Mouse (Mus musculus) B cell, adult 62 days (primary cell): ENCODE results near the gene Ptger2. TPM values are rescaled to one million over a fixed set of nuclear protein-coding genes. Genes with fewer than 3 reads are reported as not detected.

Source experiments
- total RNA-seq: library from RNA; stranded (reverse); gene quantifications from 4 replicates; pipeline ENCODE4 v1.2.4, GENCODE M21; 2023

Gene Ptger2
- total RNA-seq = 1.1 to 1.8 TPM (median 1.4 TPM) in 4 replicates

DNA sequence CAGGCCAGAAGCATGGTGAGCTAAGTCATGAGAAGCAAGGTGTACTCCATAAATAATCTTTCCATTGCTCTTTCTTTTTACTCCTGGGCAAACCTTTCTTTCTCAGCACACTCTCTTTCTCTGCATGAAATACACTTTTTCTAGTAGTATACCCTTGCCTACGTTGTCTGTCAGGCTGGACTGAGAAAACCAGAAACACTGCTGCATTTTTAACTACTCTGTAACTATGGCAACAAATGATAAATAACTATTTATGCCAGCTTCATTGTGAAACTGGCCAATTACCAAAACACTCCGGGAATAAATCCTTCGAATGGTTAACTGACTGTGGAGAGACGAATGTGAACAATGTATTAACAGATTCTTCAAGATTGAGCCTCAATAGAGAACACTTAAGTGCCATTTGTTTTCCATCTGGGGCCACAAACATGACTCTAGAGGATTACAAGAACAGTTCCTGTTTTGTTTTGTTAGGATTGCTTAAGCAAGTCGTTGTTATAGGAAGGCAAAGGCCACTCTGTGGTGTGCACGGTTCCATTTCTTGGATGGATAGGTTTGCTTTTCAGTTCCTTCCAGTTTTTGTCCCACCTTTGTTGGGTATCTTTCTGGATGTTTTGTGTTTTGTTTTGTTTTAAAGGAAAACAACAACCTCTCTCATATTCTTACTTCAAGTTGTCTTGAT lies at the start of gene Ptger2:
Gene Ptger2, plus strand, starts transcription at position 522 of the 682 bp plus-strand sequence.

Other genes starting within 250 kb of the Ptger2 start
- gene Gm8267, start 237.9 kb upstream of the Ptger2 start, total RNA-seq = not detected in 4 replicates
- not detected in 4 replicates for gene Ptgdr, start 128.8 kb upstream of the Ptger2 start, total RNA-seq
- gene Gpr137c, start 231.5 kb downstream of the Ptger2 start, total RNA-seq = 59.2 to 76.3 TPM (median 64.3 TPM) in 4 replicates
- 253 to 286 TPM (median 269 TPM) in 4 replicates for gene Txndc16, start 232.1 kb downstream of the Ptger2 start, total RNA-seq